Mouse (Mus musculus) splenic B cell, adult 2 months (primary cell): ENCODE data around the gene Zfp747.

Experiments used
- DNase-seq: peaks from one replicate; pipeline ENCODE4 v3.0.0-alpha.2; 2011; ENCODE audit warnings: low read depth, low spot score
- H3K27me3 ChIP-seq: 2 replicates; pipeline ENCODE4 v1.6.1; 2012; ENCODE audit warnings: mild to moderate bottlenecking, low read length, moderate library complexity, mixed read lengths; ENCODE audit not compliant: control insufficient read depth, poor library complexity, insufficient read depth, severe bottlenecking
- H3K36me3 ChIP-seq: 2 replicates; pipeline ENCODE4 v1.6.1; 2012; ENCODE audit warnings: mild to moderate bottlenecking, low read length, moderate library complexity, mixed read lengths; ENCODE audit not compliant: control insufficient read depth, poor library complexity, insufficient read depth, severe bottlenecking

Gene Zfp747

DNA sequence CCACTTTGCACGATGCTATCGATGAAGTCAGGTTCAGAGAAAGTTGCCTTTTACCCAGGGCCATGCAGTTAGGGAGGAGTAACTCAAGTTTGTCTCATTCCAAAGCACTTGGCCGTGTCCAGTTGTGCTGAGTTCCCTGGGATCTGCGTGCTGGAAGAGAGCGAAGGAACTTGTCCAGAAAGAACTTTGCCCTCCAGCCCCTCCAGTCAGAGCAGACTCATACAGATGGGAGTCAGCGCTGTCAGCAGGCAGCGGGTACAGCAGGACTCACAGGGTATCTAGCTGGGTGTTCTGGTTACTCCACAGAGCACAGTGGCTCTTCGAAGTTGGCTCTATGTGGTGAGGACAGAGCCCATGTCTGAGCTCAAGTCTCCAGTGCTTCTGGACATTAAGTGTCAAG lies 50.3 kb downstream of the Zfp747 start:
- no peaks in the 10 kb centered on the region for H3K27me3 ChIP-seq
- H3K36me3 ChIP-seq, result peaks cover 16% of the 10 kb centered on the region
- DNase-seq, result no peak

DNA sequence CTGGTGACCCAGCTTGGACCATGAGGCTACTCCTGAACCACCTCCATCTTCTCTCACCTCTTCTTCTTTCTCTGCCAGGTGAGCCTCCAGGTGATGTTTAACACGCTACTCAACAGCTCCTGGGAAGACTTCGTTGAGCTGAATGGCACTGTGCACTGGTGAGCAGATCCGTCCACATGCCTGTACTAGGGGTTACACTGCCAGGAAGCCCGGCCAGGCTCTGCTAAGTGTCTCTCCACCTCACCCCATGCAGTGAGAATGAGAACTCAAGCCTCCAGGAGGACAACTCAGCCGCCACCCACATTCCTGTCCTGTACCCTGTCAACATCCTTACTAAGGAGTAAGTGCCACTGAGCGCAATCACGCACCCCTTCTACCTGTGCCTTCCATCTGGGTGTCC lies 50.9 kb downstream of the Zfp747 start:
- DNase-seq, result no peak
- Histone ChIP-seq H3K36me3 (peaks cover 12% of the 10 kb centered on the region), H3K27me3 (no peaks in the 10 kb centered on the region)
